In genomic region chr3:79379873-79380595, GRCm38 (mm10) we compare ENCODE assay signal across 21 mouse cellular contexts. TPM values are rescaled to one million over a fixed set of nuclear protein-coding genes. Genes with fewer than 3 reads are reported as not detected.
"Had no signal": no experiment of that assay in that cellular context is flagged by ENCODE, and none has a peak within 500 bp of the region (broad histone marks: within the 10 kb centered on the region; RNA-seq: fewer than 3 reads in every experiment).

No protein-coding gene starts in this region.

- H3K36me3 ChIP-seq: hindbrain, embryonic 15.5 days; limb, embryonic 13.5 days; midbrain, embryonic 13.5 days had no signal

- H3K9ac ChIP-seq: hindbrain, embryonic 15.5 days; limb, embryonic 13.5 days; midbrain, embryonic 13.5 days had no signal

- H3K27me3 ChIP-seq: hindbrain, embryonic 15.5 days; limb, embryonic 13.5 days; midbrain, embryonic 13.5 days had no signal

- ATAC-seq: lung, postnatal 0 days; midbrain, embryonic 13.5 days had no signal

- H3K4me1 ChIP-seq: hindbrain, embryonic 15.5 days; limb, embryonic 13.5 days had no signal

- H3K4me2 ChIP-seq: hindbrain, embryonic 15.5 days; limb, embryonic 13.5 days; midbrain, embryonic 13.5 days had no signal

- H3K4me3 ChIP-seq: hindbrain, embryonic 15.5 days; layer of hippocampus, adult 2 months; limb, embryonic 13.5 days; midbrain, embryonic 13.5 days; myocyte had no signal

- DNase-seq: kidney, adult 18-20 months; kidney, postnatal 4 days; left cerebral cortex, postnatal 4 days; lung, adult 2 months; lung, postnatal 36 days; spleen, adult 18-20 months; thymus, adult 18-20 months; thymus, postnatal 14 days had no signal

- H3K27ac ChIP-seq: hindbrain, embryonic 15.5 days; kidney, postnatal 0 days; layer of hippocampus, adult 2 months; limb, embryonic 13.5 days; midbrain, embryonic 13.5 days had no signal

- H3K9me3 ChIP-seq: hindbrain, embryonic 15.5 days; limb, embryonic 13.5 days; midbrain, embryonic 13.5 days had no signal

RNA-seq across cellular contexts. Expression of gene Gm17359, which starts 43.6 kb away (rescaled TPM):
- total RNA-seq: layer of hippocampus, adult 2 months; layer of hippocampus, postnatal 10 days; left cerebral cortex, postnatal 10 days; left cerebral cortex, postnatal 4 days; megakaryocyte progenitor cell, adult 5-6 weeks; midbrain, postnatal 0 days; neutrophil, adult 5-6 weeks had no signal
- polyA plus RNA-seq: hindbrain, embryonic 15.5 days; kidney, postnatal 0 days; lung, adult 2 months; lung, postnatal 0 days; midbrain, embryonic 13.5 days; midbrain, postnatal 0 days; myocyte; stomach, embryonic 14.5 days had no signal
